Mouse (Mus musculus) heart, adult 2 months (tissue): ENCODE measurements at regions not wholly inside any gene's neighbourhood (a gene's known extent, or its start where the extent isn't known, plus 50 kb on each side); places are given as distances from the start of the nearest gene placed in this dataset.
"Not testable (repeated sequence)": the region's sequence is repeated elsewhere in the genome, so short reads cannot be mapped to it uniquely, and the experiment has no call there.

Experiments
- DNase-seq, 2 experiments: peaks; one replicate each; pipeline ENCODE4 v3.0.0; 2021
- H3K27ac ChIP-seq: fragments of 200-600 bp; 2 replicates; pipeline ENCODE4 v1.8.1; 2022
- H3K27me3 ChIP-seq: fragments of 200-500 bp; 2 replicates; pipeline ENCODE4 v1.6.1; 2012; ENCODE audit warnings: mild to moderate bottlenecking, low read length, inconsistent platforms, mixed read lengths; ENCODE audit not compliant: control insufficient read depth, insufficient read depth
- H3K36me3 ChIP-seq: fragments of 200-500 bp; 2 replicates; pipeline ENCODE4 v1.6.1; 2012; ENCODE audit warnings: low read length, inconsistent platforms; ENCODE audit not compliant: control insufficient read depth, insufficient read depth
- H3K4me1 ChIP-seq: fragments of 200-500 bp; 2 replicates; pipeline ENCODE4 v1.6.1; 2011; ENCODE audit warnings: low read length; ENCODE audit not compliant: control insufficient read depth, insufficient read depth
- H3K4me3 ChIP-seq: fragments of 200-600 bp; 2 replicates; pipeline ENCODE4 v1.8.1; 2022
- H3K79me2 ChIP-seq: fragments of 200-500 bp; replicated peaks from 2 replicates; pipeline ENCODE4 v1.6.1; 2012; ENCODE audit warnings: mild to moderate bottlenecking, inconsistent platforms, low read length, moderate library complexity, mixed read lengths; ENCODE audit not compliant: control insufficient read depth, insufficient read depth
- H3K9ac ChIP-seq: fragments of 200-500 bp; 2 replicates; pipeline ENCODE4 v1.6.1; 2012; ENCODE audit warnings: low read depth, mild to moderate bottlenecking, control low read depth, inconsistent platforms, low read length, mixed read lengths
- CTCF ChIP-seq: fragments of 200-600 bp; IDR thresholded peaks from 2 replicates; pipeline ENCODE4 v1.8.1; 2022; ENCODE audit warnings: antibody characterized with exemption, mild to moderate bottlenecking, moderate library complexity
- EP300 ChIP-seq: fragments of 200-500 bp; IDR thresholded peaks from 2 replicates; pipeline ENCODE4 v1.6.1; 2011; ENCODE audit warnings: low read depth, low read length, control low read depth; ENCODE audit not compliant: insufficient read depth
- POLR2A ChIP-seq: fragments of 200-500 bp; IDR thresholded peaks from 2 replicates; pipeline ENCODE4 v1.6.1; 2011; ENCODE audit warnings: mild to moderate bottlenecking, low read depth, low read length, control low read depth; ENCODE audit not compliant: insufficient read depth
- WGBS: fragments of 180-500 bp; shearing (Covaris S2); methylation state at CpG from one replicate; pipeline ENCODE4 v1.1.7; 2018; 5-methylcytosine and 5-hydroxymethylcytosine counted together
- intact Hi-C: fragments of 180-260 bp; cut with DNase I; formaldehyde crosslinking; loops from one replicate; pipeline ENCODE4 v1.15.1; 2025

DNA sequence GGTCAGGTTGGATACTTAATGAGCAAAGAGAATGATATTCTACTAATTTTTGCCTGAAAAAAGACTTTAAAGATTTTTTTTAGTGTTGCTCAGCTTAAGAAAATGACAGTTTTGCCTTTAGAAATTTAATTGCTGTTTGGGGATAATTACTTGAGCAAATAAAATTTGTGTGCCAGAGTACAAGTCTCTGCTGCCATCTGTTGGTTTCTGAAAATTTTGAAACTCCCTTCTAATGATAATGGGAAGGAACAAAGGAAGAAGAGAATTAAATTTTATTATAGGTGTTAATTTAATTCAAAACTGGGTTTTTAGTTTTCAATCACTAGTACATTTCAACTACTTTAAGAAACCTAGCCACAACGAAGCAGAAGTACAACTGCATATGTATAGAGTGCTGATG lies 94.1 kb downstream of the Gm17521 start:
- Histone ChIP-seq H3K36me3 (no peaks in the 10 kb centered on the region), H3K27ac (no peak overlapping the region), H3K9ac (no peak overlapping the region), H3K4me1 (no peaks in the 10 kb centered on the region), H3K79me2 (no peaks in the 10 kb centered on the region), H3K27me3 (no peaks in the 10 kb centered on the region), H3K4me3 (no peak overlapping the region)
- no peak for TF ChIP-seq CTCF
- no peak for TF ChIP-seq EP300
- no peak for TF ChIP-seq POLR2A
- DNase-seq: no peak
- intact Hi-C loops: no loop called here
- 24% methylated on average over 1 of the region's 1 CpGs for WGBS

DNA sequence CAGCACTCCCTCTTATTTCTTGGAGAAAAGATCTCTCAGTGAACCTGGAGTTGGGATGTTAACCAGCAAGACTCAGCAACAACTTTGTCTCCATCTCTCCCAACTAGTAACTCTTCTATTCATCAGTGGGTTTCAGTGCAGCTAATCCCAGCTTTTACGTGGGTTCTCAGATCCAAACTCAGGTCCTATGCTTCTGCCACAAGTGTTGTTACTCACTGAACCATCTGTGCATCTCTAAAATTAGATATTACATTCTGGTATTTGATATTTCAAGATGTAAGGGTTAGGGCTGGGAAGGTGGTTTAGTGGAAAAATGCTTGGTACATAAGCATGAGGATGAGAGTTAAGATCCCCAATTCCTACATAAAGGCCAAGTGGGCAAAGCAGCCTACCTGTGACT lies 136.8 kb downstream of the Gm17521 start:
- Histone ChIP-seq H3K4me1 (no peaks in the 10 kb centered on the region), H3K9ac (no peak overlapping the region), H3K79me2 (no peaks in the 10 kb centered on the region), H3K36me3 (no peaks in the 10 kb centered on the region), H3K4me3 (no peak overlapping the region), H3K27ac (no peak overlapping the region), H3K27me3 (no peaks in the 10 kb centered on the region)
- no peak for TF ChIP-seq POLR2A
- no peak for DNase-seq
- intact Hi-C loops: no loop called here
- WGBS: 47% methylated on average over 1 of the region's 1 CpGs

DNA sequence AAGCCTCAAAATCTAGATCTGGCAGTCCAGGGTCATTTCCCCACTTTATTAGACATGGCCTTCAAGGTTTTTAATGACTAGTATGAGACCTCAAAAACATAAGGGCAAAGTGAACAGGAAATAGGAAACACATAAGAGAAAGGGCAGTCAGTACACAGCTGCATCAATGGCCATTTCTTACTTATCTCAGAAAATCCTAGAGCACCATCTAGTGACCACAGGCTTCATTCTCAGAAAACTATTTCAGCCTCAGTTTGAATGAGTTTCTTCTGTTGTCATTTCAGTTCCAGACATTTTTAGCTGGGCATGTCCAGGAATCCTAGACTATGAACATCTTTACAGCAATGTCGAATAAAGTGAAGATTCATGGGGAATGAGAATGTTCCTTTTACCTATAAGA lies 175.0 kb downstream of the Gm17521 start:
- no peaks in the 10 kb centered on the region for H3K4me1 ChIP-seq
- H3K27ac ChIP-seq: no peak overlapping the region
- no peaks in the 10 kb centered on the region for H3K36me3 ChIP-seq
- TF ChIP-seq POLR2A (no peak), EP300 (no peak), CTCF (no peak)
- no peaks in the 10 kb centered on the region for H3K27me3 ChIP-seq
- intact Hi-C loops: no loop called here
- WGBS: 27% methylated on average over 1 of the region's 1 CpGs
- DNase-seq: no peak
- no peak overlapping the region for H3K4me3 ChIP-seq
- no peak overlapping the region for H3K9ac ChIP-seq
- H3K79me2 ChIP-seq: no peaks in the 10 kb centered on the region

DNA sequence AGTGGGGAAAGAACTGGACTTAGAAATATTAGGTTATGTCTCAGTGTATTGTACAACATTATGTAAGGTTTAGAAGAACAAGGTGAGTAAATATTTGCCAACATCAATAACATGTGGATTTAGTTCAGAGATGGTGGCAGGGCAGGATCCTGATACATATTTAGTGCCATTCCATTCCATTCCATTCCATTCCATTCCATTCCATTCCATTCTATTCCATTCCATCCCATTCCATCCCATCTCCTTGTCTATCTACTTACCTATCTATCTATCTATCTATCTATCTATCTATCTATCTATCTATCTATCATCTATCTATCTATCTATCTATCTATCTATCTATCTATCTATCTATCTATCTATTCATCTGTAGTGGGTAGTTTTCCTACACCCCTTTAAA lies 198.2 kb downstream of the Gm17521 start:
- H3K9ac ChIP-seq, intact Hi-C loops, H3K27ac ChIP-seq, H3K4me1 ChIP-seq, H3K27me3 ChIP-seq, H3K4me3 ChIP-seq, H3K36me3 ChIP-seq, DNase-seq, H3K79me2 ChIP-seq: not testable (repeated sequence)

DNA sequence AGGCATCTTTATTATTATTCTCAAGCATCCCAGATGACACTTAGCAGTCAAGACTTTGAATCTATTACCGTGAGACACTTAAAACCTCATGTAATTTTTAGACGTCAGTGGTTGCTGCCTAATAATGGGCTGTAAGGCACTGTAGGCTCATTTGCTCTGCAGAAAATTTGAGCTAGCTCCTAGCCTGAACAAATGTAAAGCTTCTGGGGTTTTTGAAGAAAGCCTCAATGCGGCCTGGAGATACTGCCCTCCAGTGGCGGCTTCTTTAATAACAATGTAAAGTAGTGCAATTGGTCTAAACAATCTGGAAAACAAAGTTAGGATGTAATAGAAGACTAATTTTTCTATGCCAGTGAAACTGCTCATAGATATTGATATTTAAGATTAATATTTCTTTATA lies 203.4 kb downstream of the Gm17521 start:
- Histone ChIP-seq H3K27me3 (no peaks in the 10 kb centered on the region), H3K4me3 (no peak overlapping the region), H3K27ac (no peak overlapping the region), H3K9ac (no peak overlapping the region), H3K79me2 (no peaks in the 10 kb centered on the region), H3K36me3 (no peaks in the 10 kb centered on the region), H3K4me1 (no peaks in the 10 kb centered on the region)
- TF ChIP-seq CTCF (peak; percentile 28), POLR2A (no peak), EP300 (no peak)
- 20% methylated on average over 4 of the region's 4 CpGs for WGBS
- no peak for DNase-seq
- intact Hi-C loops: no loop called here
